Mouse (Mus musculus) myocyte (in vitro differentiated cells): ENCODE data around the gene Got2. TPM values are rescaled to one million over a fixed set of nuclear protein-coding genes. Genes with fewer than 3 reads are reported as not detected.
A peak's percentile ranks its signal among the peaks of the same experiment; 100 is the strongest.

ENCODE experiments used
- H3K27me3 ChIP-seq: one replicate; pipeline ENCODE4 v1.6.1; 2011; ENCODE audit not compliant: control insufficient read depth, insufficient read depth, insufficient read length
- H3K36me3 ChIP-seq: one replicate; pipeline ENCODE4 v1.6.1; 2011; ENCODE audit not compliant: control insufficient read depth, insufficient read depth
- H3K4me2 ChIP-seq: one replicate; pipeline ENCODE4 v1.6.1; 2011; ENCODE audit warnings: low read depth, control low read depth
- H3K4me3 ChIP-seq: one replicate; pipeline ENCODE4 v1.5.1; 2011; ENCODE audit warnings: mild to moderate bottlenecking, control low read depth, moderate library complexity
- H3K79me2 ChIP-seq: one replicate; pipeline ENCODE4 v1.6.1; 2011; ENCODE audit not compliant: control insufficient read depth, insufficient read depth
- H3ac ChIP-seq: one replicate; pipeline ENCODE4 v1.6.1; 2011; ENCODE audit not compliant: control insufficient read depth, insufficient read length
- CEBPB ChIP-seq: IDR thresholded peaks from 2 replicates; pipeline ENCODE4 v1.6.1; 2011; ENCODE audit warnings: mild to moderate bottlenecking, moderate library complexity; ENCODE audit not compliant: poor library complexity, insufficient read depth, severe bottlenecking
- E2F4 ChIP-seq: IDR thresholded peaks from one replicate; pipeline ENCODE4 v1.6.1; 2011; ENCODE audit warnings: mild to moderate bottlenecking, control low read depth, moderate library complexity; ENCODE audit not compliant: insufficient read depth
- MAX ChIP-seq: IDR thresholded peaks from one replicate; pipeline ENCODE4 v1.6.1; 2011; ENCODE audit warnings: low read depth, mild to moderate bottlenecking, control low read depth
- MYOD1 ChIP-seq, 3 experiments: IDR thresholded peaks; one replicate each; pipeline ENCODE4 v1.6.1; 2011; ENCODE audit warnings: control low read depth in 2 of 3, low read depth in 2 of 3, mild to moderate bottlenecking in 2 of 3, moderate library complexity in 1 of 3; ENCODE audit not compliant: insufficient read length in 2 of 3, control insufficient read depth in 1 of 3
- MYOG ChIP-seq, 3 experiments: IDR thresholded peaks; one replicate each; pipeline ENCODE4 v1.6.1; 2011; ENCODE audit warnings: control low read depth in 2 of 3, low read depth in 2 of 3, mild to moderate bottlenecking in 2 of 3; ENCODE audit not compliant: insufficient read length in 2 of 3, control insufficient read depth in 1 of 3, insufficient read depth in 1 of 3
- POLR2A ChIP-seq: IDR thresholded peaks from one replicate; pipeline ENCODE4 v1.6.1; 2011; ENCODE audit warnings: low read depth, mild to moderate bottlenecking, control low read depth, moderate library complexity; ENCODE audit not compliant: insufficient read length
- POLR2AphosphoS2 ChIP-seq: IDR thresholded peaks from one replicate; pipeline ENCODE4 v1.6.1; 2011; ENCODE audit warnings: low read depth, control low read depth; ENCODE audit not compliant: insufficient read length
- REST ChIP-seq: IDR thresholded peaks from one replicate; pipeline ENCODE4 v1.6.1; 2011; ENCODE audit warnings: mild to moderate bottlenecking, control low read depth, moderate library complexity; ENCODE audit not compliant: insufficient read depth, insufficient read length
- SRF ChIP-seq: IDR thresholded peaks from one replicate; pipeline ENCODE4 v1.6.1; 2011; ENCODE audit warnings: low read depth; ENCODE audit not compliant: control insufficient read depth, insufficient read length
- TCF12 ChIP-seq: IDR thresholded peaks from one replicate; pipeline ENCODE4 v1.6.1; 2011; ENCODE audit warnings: mild to moderate bottlenecking, control low read depth; ENCODE audit not compliant: poor library complexity, insufficient read depth, severe bottlenecking
- TCF3 ChIP-seq: IDR thresholded peaks from one replicate; pipeline ENCODE4 v1.6.1; 2011; ENCODE audit warnings: low read depth, control low read depth; ENCODE audit not compliant: insufficient read length
- USF1 ChIP-seq: IDR thresholded peaks from one replicate; pipeline ENCODE4 v1.6.1; 2011; ENCODE audit warnings: low read depth, mild to moderate bottlenecking, control low read depth, moderate library complexity
- polyA plus RNA-seq: library from polyadenylated mRNA; unstranded; fragments of >200 nt; fragmentation: generic; extraction: Trizol; gene quantifications from one replicate; pipeline ENCODE4 v1.2.1, GENCODE M21; 2012; ENCODE audit warnings: missing spikeins

The Got2 gene
- polyA plus RNA-seq, 1 experiment: 241 TPM

GRCm38 (mm10) chr8:95843968-95844367 lies 44.4 kb downstream of the Got2 start:
- peaks cover 63% of the 10 kb centered on the region for H3K36me3 ChIP-seq
- no peak overlapping the region for H3K4me2 ChIP-seq
- no peak overlapping the region for H3K4me3 ChIP-seq
- H3K27me3 ChIP-seq: no peaks in the 10 kb centered on the region
- no peak for TF ChIP-seq MYOD1 (IDR thresholded peaks at IDR 0.05; ENCODE audit: control insufficient read depth in 1 of 3, insufficient read length in 2 of 3, low read depth in 2 of 3)
- no peak for TF ChIP-seq TCF12
- no peak for TF ChIP-seq SRF
- no peak for TF ChIP-seq USF1
- no peak for TF ChIP-seq MAX
- no peak for TF ChIP-seq POLR2AphosphoS2
- no peak for TF ChIP-seq E2F4
- TF ChIP-seq CEBPB: no peak
- no peak for TF ChIP-seq TCF3
- no peak for TF ChIP-seq REST
- TF ChIP-seq POLR2A: no peak
- no peak for TF ChIP-seq MYOG (IDR thresholded peaks at IDR 0.05; ENCODE audit: control insufficient read depth in 1 of 3, insufficient read depth in 1 of 3, insufficient read length in 2 of 3, low read depth in 2 of 3)
- no peak overlapping the region for H3ac ChIP-seq
- H3K79me2 ChIP-seq: peaks cover 6% of the 10 kb centered on the region

- TF ChIP-seq POLR2AphosphoS2: peak; percentile 11
- no peak for TF ChIP-seq MYOD1 (IDR thresholded peaks at IDR 0.05; ENCODE audit: control insufficient read depth in 1 of 3, insufficient read length in 2 of 3, low read depth in 2 of 3)
- Histone ChIP-seq H3K4me2 (no peak overlapping the region), H3K27me3 (no peaks in the 10 kb centered on the region), H3K79me2 (no peaks in the 10 kb centered on the region), H3K36me3 (peaks cover 53% of the 10 kb centered on the region), H3ac (no peak overlapping the region), H3K4me3 (no peak overlapping the region)
Observed at GRCm38 (mm10) chr8:95841436-95841835, 46.9 kb downstream of the Got2 start.

GRCm38 (mm10) chr8:95839289-95839688 lies 49.1 kb downstream of the Got2 start:
- H3K36me3 ChIP-seq: peaks cover 38% of the 10 kb centered on the region

GRCm38 (mm10) chr8:95837266-95837665 lies 51.1 kb downstream of the Got2 start:
- H3K79me2 ChIP-seq: no peaks in the 10 kb centered on the region
- no peak overlapping the region for H3K4me3 ChIP-seq
- H3K4me2 ChIP-seq: no peak overlapping the region
- TF ChIP-seq MYOD1 (IDR thresholded peaks at IDR 0.05; ENCODE audit: control insufficient read depth in 1 of 3, insufficient read length in 2 of 3, low read depth in 2 of 3) (no peak), USF1 (no peak), REST (no peak), E2F4 (no peak), MYOG (IDR thresholded peaks at IDR 0.05; ENCODE audit: control insufficient read depth in 1 of 3, insufficient read depth in 1 of 3, insufficient read length in 2 of 3, low read depth in 2 of 3) (no peak), CEBPB (no peak), POLR2AphosphoS2 (peak; percentile 15)
- no peaks in the 10 kb centered on the region for H3K27me3 ChIP-seq
- peaks cover 27% of the 10 kb centered on the region for H3K36me3 ChIP-seq
- H3ac ChIP-seq: no peak overlapping the region

More at GRCm38 (mm10) chr8:95839289-95839688, 49.1 kb downstream of the Got2 start:
- no peaks in the 10 kb centered on the region for H3K79me2 ChIP-seq
- no peak overlapping the region for H3K4me3 ChIP-seq
- H3K27me3 ChIP-seq: no peaks in the 10 kb centered on the region
- TF ChIP-seq E2F4: no peak
- TF ChIP-seq POLR2AphosphoS2: no peak
- TF ChIP-seq TCF3: no peak
- no peak for TF ChIP-seq TCF12
- TF ChIP-seq MAX: no peak
- TF ChIP-seq MYOG (IDR thresholded peaks at IDR 0.05; ENCODE audit: control insufficient read depth in 1 of 3, insufficient read depth in 1 of 3, insufficient read length in 2 of 3, low read depth in 2 of 3): no peak
- no peak for TF ChIP-seq POLR2A
- no peak for TF ChIP-seq MYOD1 (IDR thresholded peaks at IDR 0.05; ENCODE audit: control insufficient read depth in 1 of 3, insufficient read length in 2 of 3, low read depth in 2 of 3)
- TF ChIP-seq CEBPB: no peak
- TF ChIP-seq REST: no peak
- TF ChIP-seq USF1: no peak
- TF ChIP-seq SRF: no peak
- H3ac ChIP-seq: no peak overlapping the region
- no peak overlapping the region for H3K4me2 ChIP-seq

- Histone ChIP-seq H3K27me3 (no peaks in the 10 kb centered on the region), H3K4me2 (no peak overlapping the region), H3K4me3 (no peak overlapping the region), H3K36me3 (peaks cover 18% of the 10 kb centered on the region), H3K79me2 (no peaks in the 10 kb centered on the region), H3ac (no peak overlapping the region)
- no peak for TF ChIP-seq MYOD1 (IDR thresholded peaks at IDR 0.05; ENCODE audit: control insufficient read depth in 1 of 3, insufficient read length in 2 of 3, low read depth in 2 of 3)
- no peak for TF ChIP-seq POLR2A
- no peak for TF ChIP-seq TCF12
- TF ChIP-seq E2F4: no peak
Observed at GRCm38 (mm10) chr8:95835891-95836290, 52.5 kb downstream of the Got2 start.
